Mouse (Mus musculus): ENCODE data around the gene Cwc22.

GRCm38 (mm10) chr2:77984209-77984608 lies 38.0 kb upstream of the Cwc22 start:
- TF ChIP-seq CTCF (IDR thresholded peaks at IDR 0.05; ENCODE audit: borderline replicate concordance, control insufficient read depth, extremely low read depth, insufficient read depth, low read length, poor library complexity) (no peak), POLR2A (IDR thresholded peaks at IDR 0.05; ENCODE audit: control insufficient read depth, extremely low read depth, insufficient read depth, low read length, poor library complexity) (no peak)
